Mouse (Mus musculus) CD4-positive, CD25-positive, alpha-beta regulatory T cell, adult 4 months (primary cell): Measurements from ENCODE around the gene Fut7. TPM values are rescaled to one million over a fixed set of nuclear protein-coding genes. Genes with fewer than 3 reads are reported as not detected.
"Not testable (repeated sequence)": the region's sequence is repeated elsewhere in the genome, so short reads cannot be mapped to it uniquely, and the experiment has no call there.

Experiments
- ATAC-seq: one replicate; pipeline ENCODE4 v1.8.0; 2017
- polyA plus RNA-seq, 2 experiments: library from polyadenylated mRNA; unstranded; fragments of 100-300 nt; shearing (Covaris generic); gene quantifications; one replicate each; pipeline ENCODE4 v1.2.1; 2017

The Fut7 gene
- 10 to 100 TPM in 1 of 2 experiments, 1 to 10 TPM in 1; 4.0 to 11.7 TPM for polyA plus RNA-seq

DNA sequence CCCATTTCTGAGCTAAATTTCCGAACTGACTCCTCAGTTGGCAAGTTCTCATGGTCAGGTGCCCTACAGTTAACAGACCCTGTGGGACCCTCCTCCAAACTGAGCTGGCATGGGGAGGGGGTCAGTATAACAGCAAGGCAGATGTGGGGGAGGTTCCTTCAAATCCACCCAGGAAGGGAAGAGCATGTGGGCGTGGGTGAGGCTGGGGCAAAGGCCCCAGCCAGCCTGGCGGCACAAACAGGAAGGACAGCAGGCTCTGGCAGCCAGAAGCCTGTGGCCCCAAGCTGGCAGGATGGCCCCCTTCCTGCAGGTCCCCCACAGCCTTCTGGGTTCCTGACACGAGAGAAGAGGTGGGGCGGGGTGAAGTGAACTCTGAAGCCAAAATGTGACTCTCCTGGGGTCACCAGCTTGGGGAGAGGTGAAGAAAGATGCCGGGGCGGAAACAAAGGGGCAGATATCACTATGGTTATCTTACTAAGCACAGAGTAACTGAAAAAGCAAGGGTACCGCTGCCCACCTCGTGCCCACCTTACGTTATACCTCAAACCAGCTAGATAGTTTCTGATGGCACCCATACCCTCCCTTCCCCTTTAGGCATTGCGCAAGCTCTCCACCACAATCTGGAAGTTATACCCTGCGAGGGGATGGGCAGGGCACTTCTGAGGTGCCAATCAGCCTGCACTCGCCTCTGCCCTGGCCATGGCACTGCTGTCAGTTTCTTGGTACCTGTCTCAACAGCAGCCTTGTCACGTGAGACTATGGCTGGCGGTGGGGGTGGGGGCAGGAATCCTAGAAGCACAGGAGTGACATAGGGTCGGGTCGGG lies at the start of gene Fut7:
Gene Fut7, plus strand, starts transcription at position 681 of the 824 bp plus-strand sequence.
- peak; percentile 69 for ATAC-seq

DNA sequence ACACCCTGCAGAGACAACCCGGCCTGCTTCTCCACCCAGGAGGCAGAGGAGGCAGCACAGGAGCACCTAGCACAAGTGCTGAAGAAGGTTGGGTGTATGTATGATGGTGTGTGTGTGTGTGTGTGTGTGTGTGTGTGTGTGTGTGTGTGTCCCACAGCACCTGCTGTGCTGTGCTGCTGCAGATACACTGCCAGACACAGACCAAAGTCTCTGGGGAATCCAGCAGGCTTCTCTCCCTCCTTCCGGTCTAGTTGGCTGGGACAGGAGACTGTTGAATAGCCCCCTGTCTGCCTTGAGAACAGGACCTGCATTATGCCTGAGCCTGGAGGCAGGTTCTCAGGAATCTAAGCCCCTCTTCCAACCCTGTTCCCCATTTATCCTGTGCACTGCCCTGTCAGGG lies 49.6 kb upstream of the Fut7 start:
- ATAC-seq: no peak

DNA sequence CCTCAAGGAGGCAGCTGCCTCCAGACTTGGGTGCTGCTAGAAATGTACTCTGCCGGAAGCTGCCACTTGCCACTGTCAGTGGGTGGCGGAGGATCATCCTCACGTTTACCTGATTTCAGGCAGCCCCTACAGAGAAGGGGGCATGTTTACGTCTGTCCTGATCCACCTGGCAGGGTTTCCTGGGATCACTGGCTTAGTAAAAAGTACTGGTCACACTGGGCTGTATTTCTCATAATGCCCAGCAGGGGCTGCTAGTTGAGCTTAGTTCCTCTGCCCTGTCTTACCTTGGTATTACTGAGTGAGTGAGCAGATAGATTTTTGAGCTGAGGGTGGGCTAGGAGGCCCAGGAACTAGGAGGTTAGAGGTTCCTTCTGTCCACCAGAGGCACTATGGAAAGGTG lies 46.5 kb upstream of the Fut7 start:
- ATAC-seq: no peak

DNA sequence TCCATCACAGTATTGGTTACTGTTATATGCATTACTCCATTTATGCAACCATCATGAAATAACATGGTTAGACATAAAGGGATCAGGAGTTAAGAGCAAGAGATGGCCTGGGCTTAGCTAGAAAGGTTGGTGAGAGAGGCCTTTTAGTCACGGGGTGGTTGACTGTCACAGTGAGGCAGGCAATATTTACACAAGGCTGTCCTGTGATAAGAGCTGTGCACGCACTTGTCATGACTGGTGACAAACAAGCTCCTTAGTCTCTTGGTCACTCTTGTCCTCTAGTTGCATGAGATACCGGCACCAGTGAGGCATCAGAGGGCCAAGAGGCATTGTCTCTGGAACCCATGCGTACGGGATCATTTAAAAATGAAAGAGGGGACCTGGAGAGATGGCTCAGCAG lies 38.6 kb upstream of the Fut7 start:
- ATAC-seq: no peak

DNA sequence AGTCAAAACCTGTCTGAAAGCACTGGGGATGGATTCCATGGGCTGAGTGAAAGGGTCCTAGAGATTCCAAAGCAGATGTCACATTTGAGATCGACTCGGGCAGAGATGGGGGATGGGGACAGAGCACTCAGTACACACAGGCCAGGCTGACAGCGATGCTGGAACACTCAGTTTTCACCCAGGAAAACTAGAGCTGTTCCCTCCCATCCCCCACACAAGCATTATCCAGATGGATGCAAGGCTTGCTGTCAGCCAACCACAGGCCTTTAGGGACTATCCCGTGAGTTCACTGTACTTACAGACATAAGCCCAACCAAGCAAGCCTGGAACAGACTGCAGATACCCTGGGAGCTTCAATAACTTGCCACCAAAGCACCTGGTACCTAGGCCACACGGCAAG lies 31.8 kb upstream of the Fut7 start:
- ATAC-seq: no peak

DNA sequence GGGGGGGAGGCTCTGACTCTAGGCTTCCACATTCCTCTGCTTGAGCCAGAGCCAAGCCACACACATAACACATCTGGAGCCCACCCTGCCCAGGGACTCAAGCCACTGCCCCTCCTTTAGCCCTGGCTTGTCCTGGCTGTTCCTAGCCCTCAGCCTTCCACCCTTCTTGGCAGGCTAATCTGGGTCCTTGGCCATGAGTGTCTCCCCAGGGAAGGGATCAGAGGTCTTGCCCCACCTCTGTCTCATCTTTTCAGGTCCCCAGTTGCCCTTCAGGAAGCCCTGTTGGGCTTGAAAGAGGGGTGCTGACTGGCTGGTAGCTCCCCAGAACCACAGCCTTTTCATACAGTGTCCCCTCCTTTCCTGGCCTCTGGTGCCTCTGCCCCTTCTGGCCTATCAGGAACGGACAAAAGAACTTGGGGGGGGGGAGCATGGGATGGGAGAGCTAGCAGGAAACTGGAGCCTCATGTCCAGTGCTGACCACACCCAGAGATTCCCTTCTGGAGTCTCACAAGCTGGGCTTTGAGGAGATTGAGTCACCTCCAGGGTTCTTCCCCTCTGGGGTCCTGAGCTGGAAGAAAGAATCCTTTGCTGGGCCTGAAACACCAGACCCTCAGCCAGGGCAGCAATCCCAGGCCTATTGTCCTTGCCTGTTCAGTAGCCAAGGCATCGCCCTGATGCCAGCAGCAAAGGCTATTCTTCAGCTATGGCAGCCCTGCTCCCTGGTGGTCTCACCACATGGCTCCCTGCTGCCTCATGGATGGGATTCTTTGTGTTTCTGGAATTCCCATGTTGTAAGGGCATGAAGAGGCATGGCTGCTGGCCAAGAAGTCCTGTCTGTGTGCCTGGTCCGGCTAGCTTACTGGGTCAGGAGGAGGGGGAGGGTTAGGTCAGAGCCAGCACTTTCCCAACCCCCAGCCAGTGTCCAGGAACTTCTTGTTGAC lies 28.5 kb upstream of the Fut7 start:
- ATAC-seq: no peak

DNA sequence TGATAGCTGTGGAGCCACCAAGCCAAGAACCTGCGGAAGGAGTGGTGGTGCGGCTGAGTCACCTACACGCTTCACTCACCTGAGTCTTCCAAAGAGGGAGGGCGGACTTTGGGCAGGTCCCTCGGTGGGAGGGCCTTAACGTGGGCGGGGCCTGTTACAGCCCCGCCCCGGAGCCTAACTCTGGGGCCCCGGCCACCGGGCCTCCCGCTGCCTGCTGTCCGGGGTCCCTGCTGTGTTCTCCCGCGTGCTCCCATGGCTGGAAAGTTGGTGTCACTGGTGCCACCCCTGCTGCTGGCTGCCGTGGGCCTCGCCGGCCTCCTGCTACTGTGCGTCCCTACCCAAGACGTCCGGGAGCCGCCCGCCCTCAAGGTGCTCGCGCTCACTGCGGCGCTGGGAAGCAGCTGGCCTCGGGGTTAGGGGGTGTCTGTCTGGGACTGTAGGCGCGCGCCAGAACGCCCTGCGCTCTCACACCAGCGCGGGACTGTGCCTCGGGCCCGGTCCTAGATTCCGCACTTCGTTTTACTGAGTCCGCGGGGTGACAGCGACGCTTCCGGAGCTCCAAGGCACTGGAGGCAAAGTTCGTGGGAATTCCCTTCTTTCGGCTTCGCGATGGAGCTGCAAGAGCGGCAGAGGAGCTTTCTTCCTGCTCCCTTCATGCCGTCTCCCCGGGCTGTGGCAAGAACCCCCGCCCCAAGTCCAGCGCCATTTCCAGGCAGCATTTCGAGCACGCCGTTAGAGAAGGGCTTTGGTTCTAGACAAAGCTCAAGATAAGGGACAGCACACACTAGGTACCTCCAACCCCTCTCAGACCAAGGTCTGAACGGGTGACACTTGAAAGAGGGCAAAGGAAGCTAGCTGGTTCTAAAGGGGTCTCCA lies 27.1 kb upstream of the Fut7 start, which contains the start of gene Entpd2:
Gene Entpd2, plus strand, starts transcription at position 154 of the 876 bp plus-strand sequence.
- no peak for ATAC-seq

DNA sequence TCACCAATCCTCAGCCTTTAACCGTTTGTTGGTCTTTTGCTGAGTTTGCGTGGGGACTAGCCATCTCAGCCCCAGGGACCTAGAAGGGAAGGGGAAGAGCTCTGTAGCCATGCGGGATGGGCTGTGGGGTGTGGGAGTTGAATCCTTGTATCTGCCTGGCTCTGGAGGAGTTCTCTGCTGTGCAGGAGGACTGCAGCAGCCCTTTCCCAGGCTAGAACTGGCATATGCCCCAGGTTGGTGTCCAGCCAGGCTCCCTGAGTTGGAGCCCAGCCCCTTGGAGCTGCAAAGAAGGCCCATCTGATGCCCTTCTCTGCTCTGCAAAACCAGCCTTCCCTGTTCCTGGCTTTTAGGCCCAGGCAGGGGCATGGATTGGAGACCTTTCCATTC lies 26.5 kb upstream of the Fut7 start:
- no peak for ATAC-seq

DNA sequence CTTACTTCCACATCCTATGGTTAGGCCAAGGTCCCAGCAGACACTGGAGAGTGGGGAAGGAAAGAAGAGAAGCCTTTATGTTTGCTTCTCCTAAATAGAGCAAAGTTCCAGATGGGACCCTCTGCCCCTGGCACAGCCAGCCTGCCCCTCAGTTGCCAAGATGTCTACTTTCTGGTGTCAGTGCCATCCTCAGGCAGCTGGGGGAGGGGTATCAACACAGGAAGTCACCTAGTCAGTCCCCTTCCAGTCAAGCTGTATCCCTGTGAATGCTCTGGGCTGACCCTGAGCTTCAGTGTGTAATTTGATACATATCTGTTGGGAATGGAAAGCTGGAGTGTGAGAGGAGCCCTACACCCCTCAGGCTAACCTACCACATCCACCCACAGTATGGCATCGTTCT lies 26.1 kb upstream of the Fut7 start:
- ATAC-seq: no peak

DNA sequence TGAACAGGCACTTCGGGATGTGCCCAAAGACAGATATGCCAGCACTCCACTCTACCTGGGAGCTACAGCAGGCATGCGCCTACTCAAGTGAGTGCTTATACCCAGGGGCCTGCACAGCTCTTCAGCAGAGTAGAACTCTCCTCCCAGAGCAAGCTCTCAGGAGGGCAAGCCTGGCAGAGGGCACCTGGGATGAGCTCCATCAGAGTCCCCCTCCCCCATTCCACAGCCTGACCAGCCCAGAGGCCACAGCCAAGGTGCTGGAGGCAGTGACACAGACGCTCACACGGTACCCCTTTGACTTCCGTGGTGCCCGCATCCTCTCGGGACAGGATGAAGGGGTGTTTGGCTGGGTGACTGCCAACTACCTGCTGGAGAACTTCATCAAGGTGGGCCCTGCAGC lies 25.0 kb upstream of the Fut7 start:
- no peak for ATAC-seq

DNA sequence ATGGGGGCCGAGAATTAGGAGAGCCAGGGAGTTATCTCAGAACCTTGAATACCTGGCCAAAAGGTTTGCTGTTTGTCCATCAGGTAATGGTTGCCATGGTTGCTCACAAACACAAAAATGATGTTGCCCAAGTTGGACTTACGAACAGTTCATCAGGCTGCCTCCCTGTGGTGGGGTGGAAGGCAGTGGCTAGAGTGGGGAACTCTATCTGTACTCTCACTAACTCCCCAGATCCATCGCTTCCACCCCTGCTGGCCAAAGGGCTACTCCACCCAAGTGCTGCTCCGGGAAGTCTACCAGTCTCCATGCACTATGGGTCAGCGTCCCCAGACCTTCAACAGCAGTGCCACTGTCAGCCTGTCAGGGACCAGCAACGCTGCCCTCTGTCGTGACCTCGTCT lies 24.0 kb upstream of the Fut7 start, which contains the start of gene Npdc1:
Gene Npdc1, plus strand, starts transcription at position 301 of the 400 bp plus-strand sequence.
- ATAC-seq: no peak

DNA sequence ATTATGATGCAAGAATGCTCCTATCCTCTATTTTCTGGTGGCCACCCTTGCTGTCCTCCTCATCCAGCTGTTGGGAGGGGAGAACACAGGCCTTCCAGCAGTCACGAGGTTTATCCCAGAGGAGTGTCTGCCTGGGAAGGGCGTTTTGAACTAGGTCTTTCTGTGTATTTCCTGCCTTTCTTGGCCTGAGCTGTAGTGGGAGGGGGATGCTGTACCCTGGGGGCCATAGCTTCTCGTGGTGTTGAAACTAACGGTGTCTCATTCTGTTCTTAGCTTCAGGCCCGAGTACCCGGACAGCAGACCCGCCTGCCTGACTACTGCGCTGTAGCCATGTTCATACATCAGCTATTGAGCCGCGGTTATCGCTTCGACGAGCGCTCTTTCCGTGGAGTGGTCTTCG lies 22.8 kb upstream of the Fut7 start:
- no peak for ATAC-seq

DNA sequence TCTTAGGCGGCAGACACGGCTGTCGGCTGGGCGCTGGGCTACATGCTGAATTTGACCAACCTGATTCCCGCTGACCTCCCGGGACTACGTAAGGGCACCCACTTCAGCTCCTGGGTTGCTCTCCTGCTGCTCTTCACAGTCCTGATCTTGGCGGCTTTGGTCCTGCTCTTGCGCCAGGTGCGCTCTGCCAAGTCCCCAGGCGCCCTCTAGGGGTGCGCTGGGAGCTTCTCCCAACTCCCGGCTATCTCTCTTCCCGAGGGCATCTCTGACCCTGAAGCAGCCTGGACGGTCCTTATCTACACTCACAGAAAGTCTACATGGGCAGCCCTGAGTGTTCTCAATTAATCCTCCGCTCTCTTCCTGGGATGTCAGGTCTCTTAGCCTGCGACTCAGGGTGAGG lies 22.3 kb upstream of the Fut7 start:
- ATAC-seq: no peak

DNA sequence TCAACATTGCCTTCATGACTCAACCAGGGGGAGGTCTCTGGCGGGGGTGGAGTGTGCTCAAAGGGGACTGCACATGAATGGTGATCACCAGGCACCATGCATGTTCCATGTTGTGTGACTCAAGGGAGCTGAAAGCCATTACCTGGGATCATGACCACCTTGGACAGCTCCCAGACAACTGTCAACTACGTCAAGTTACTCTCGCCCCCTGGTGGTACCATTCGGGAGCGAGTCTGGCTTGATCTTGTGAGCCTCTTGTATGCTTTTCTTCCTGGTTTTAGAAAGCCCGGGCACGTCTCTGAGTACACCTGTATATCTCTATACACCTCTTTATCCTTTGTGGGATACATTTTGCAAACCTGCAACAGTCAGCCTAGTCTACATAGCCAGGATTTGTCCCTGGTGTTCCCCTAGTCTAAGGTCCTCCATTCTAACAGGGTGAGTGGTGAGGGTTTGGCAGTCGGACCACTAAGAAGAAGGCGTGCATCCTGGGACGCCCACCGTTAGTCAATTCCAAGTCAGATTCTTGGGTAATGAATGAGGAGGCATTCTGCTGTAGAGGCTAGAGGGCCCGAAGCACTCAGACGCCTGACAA lies 20.6 kb upstream of the Fut7 start:
- peak; percentile 61 for ATAC-seq

DNA sequence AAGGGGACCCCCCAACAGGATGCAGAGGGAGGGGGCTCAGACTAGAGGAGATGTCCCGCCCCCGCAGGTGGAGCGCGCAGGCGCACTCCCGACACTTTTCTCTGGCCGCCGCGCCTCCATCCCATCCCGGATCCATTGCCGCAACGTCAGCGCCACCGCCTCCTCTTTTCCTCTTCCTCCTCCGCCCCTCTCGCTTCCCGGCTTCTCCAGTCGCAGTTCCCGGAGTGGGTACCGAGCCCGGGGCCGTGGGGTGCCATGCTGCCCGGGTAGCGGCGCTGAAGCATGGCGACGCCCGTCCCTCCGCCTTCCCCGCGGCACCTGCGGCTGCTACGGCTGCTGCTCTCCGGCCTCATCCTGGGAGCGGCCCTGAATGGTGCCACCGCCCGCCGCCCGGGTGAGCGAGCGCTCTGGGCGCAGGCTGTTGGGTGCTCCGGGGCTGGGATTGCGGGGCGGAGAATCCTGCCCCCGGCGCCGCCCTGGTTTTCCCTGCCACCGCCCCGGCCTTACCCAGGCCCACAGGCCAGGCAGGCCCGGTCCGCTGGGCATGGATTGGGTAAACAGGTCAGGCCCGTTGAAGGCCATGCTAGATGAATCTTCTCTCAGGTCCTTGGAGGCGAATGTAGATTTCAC lies 20.0 kb upstream of the Fut7 start:
- no peak for ATAC-seq

DNA sequence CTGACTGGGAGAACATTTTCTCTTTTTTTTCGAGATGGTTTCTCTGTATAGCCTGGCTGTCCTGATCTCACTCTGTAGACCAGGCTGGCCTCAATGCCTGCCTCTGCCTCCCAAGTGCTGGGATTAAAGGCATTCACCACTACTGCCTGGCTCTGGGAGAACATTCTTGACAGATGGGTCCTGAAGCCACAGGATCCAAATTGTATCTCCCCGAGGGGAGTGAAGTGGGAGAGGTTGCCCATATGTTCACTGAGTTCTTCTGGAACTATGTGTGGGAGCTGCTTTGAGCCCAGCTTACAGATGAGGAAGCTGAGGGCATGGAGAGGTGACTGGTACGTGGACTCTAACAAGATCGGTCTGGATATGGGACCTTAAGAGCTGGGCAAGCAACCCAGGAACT lies 19.1 kb upstream of the Fut7 start:
- ATAC-seq: no peak

DNA sequence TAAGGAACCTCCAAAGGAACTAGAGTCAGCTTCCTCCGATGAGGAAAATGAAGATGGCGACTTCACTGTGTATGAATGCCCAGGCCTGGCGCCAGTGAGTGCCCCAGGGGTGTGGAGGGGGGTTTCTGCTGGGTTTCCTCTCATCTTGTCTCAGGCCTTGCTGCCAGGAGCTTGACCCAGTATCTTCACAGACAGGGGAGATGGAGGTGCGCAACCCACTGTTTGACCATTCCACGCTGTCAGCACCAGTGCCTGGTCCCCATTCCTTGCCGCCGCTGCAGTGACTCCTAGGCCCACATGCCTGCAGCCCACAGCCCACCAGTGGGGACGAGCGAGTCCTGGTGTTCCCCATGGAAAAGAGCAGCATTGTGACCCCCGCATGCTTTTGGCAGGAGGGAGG lies 14.2 kb upstream of the Fut7 start:
- ATAC-seq: no peak

DNA sequence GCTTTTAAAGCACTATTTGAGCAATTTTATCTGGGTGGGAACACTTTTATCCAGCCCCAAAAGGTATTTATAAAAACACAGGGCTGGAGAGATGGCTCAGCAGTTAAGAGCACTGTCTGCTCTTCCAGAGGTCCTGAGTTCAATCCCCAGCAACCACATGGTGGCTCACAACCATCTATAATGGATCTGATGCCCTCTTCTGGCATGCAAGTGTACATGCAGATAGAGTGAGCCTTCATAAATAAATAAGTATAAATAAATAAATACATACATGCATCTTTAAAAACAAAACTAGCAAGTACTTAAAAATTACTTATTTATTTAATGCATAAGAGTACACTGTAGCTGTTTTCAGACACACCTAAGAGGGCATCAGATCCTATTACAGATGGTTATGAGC lies 9.6 kb upstream of the Fut7 start:
- ATAC-seq: not testable (repeated sequence)

DNA sequence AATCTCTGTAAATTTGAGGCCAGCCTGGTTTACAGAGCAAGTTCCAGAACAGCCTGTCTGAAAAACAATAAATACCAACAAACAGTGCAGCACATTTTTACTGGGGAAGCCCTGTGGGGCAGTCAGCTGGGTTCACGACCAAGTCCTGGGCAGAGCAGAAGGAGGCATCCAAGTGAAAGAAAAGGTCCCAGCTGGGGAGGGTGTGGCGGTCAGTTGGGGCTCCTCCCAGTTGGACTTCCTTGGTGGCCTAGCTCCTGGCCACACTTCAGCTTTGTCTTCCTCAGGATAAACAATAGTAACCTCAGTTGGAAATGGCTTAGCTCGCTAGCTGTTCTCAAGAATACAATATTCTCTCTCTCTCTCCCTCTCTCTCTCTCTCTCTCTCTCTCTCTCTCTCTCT lies 5.6 kb upstream of the Fut7 start:
- ATAC-seq: no peak

DNA sequence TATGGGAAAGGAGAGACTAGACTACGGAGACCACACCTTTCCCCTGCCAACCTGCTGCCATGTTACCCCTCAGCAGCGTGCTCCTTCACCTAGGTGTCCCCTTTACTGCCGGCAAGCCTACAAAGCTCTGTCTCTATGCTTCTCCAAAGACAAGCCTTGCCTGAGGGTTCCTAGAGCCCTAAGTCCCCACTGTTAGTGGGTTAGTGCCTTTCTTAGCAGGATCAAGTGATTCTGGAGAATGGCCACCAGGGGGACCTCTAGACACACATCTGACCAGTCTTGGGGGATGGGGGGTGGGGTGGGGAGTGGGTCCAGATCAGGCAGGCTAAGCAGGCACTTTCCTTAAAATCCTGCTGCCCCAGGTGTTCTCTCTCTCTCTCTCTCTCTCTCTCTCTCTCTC lies 1.2 kb upstream of the Fut7 start:
- ATAC-seq: no peak

DNA sequence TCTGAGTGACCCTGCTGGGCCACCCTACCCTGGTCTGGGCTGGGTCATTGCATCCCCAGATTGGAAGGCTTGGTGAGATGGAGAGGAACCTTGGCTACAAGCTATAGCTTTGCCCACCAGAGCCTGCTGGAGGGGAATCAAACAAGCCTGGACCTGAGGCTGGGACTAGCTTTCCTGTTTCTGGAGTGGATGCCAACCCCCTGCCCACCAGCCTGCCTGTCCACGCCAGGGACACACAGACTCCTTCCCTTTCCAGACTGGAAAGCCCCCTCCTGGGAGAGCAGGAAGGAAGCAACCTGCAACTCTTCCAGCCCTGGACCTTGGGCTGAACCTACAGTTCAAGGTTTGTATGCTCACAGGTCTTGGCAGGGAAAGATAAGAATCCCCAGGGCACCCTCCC lies 559 bp downstream of the Fut7 start:
- no peak for ATAC-seq

DNA sequence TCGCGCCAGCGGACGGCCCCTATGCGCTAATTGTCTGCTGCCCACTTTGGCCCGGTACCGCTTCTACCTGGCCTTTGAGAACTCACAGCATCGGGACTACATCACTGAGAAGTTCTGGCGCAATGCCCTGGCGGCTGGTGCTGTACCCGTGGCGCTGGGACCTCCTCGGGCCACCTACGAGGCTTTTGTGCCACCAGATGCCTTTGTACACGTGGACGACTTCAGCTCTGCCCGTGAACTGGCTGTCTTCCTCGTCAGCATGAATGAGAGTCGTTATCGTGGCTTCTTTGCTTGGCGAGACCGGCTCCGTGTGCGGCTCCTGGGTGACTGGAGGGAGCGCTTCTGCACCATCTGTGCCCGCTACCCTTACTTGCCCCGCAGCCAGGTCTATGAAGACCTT lies 2.4 kb downstream of the Fut7 start:
- ATAC-seq: no peak
